Mouse (Mus musculus): Measurements from ENCODE around the gene AU021092. TPM values are rescaled to one million over a fixed set of nuclear protein-coding genes. Genes with fewer than 3 reads are reported as not detected.
"Not testable (repeated sequence)": the region's sequence is repeated elsewhere in the genome, so short reads cannot be mapped to it uniquely, and the experiment has no call there.

AU021092 gene
- total RNA-seq, 1 experiment, result 1.7 TPM

DNA sequence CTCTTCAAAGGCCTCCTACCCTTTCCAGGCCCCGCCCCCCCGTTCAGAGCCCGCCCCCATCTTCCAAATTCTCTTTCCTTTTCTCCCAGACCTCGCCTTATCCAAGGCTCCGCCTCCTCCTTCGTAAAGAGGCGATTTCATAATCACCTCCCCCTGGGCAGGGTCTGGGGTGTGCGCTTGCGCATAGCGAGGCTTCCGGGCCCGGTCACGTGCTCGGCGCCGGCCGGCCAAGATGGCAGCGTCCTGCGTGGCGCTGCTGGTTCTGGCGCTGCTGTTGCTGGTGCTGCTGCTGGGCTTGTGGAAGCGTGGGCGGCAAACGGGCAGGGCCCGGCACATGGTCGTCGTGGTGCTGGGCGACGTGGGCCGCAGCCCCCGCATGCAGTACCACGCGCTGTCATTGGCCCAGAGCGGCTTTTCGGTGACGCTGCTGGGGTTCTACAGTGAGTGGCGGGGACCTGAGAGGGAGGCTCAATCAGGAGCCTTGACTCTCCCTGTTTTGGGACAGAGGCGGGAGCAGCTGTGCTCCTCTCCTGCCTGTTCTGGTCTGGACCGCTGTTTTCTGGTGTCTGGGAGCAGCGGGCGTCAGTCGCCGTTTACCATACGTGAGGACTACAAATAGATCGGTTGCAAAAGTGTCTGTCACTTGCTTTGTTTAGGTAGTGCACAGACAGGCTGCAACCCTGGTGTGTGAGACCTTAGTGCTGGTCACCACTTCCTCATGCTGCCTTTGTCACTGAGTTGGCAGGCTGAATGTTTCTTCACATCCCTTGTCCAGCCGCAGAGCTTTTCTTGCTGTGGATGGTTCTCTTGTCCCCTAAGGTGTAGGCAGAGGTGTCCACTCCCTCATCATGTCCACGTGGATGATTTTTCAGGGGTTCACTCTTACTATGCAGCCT is 11.6 kb upstream of the AU021092 start, which contains the start of gene Alg1:
Alg1 (plus strand) TSS at position 204 of the 896 bp plus-strand sequence.
- Histone ChIP-seq H3K9ac (ENCODE audit: insufficient read depth, low read depth, low read length, poor library complexity, severe bottlenecking) (peak within 1 kb of the TSS; percentile 98), H3K36me3 (ENCODE audit: control insufficient read depth, insufficient read depth, low read length, poor library complexity, severe bottlenecking) (peaks cover 6% of the 10 kb centered on the region; the same call in 1 of the 2 replicates), H3K4me1 (ENCODE audit: control insufficient read depth in 2 of 2, insufficient read depth in 2 of 2, low read length in 2 of 2, poor library complexity in 1 of 2) (no peaks in the 10 kb centered on the region), H3K9me3 (ENCODE audit: control insufficient read depth, insufficient read depth, low read depth, low read length) (no peaks in the 10 kb centered on the region), H3K27ac (ENCODE audit: insufficient read depth, low read depth, low read length, poor library complexity, severe bottlenecking) (peak within 1 kb of the TSS; percentile 28; the same call in 1 of the 2 replicates), H3K4me3 (ENCODE audit: insufficient read depth in 1 of 2, low read depth in 1 of 2, low read length in 2 of 2, poor library complexity in 1 of 2, severe bottlenecking in 1 of 2) (peak within 1 kb of the TSS; percentile 90 to 98)
- TF ChIP-seq HCFC1 (IDR thresholded peaks at IDR 0.05; ENCODE audit: borderline replicate concordance, insufficient read depth, low read length) (no peak), ZC3H11A (IDR thresholded peaks at IDR 0.05; ENCODE audit: borderline replicate concordance, low read depth, low read length) (no peak), MAFK (IDR thresholded peaks at IDR 0.05; ENCODE audit: insufficient read depth, low read depth, low read length) (no peak), CHD2 (IDR thresholded peaks at IDR 0.05; ENCODE audit: low read depth, low read length) (no peak)
- in situ Hi-C loops (cut with MboI; ENCODE audit: low sequenced_read_pairs in 2 of 2, unreplicated experiment in 2 of 2), result no loop called here
- peak; percentile 96 for DNase-seq (ENCODE audit: low read depth, low spot score)

GRCm38 (mm10) chr16:5232982-5233381 is 10.9 kb upstream of the AU021092 start:
- no peaks in the 10 kb centered on the region for H3K4me1 ChIP-seq (ENCODE audit: control insufficient read depth in 2 of 2, insufficient read depth in 2 of 2, low read length in 2 of 2, poor library complexity in 1 of 2)
- H3K9ac ChIP-seq (ENCODE audit: insufficient read depth, low read depth, low read length, poor library complexity, severe bottlenecking), result no peak overlapping the region
- peaks cover 6% of the 10 kb centered on the region; the same call in 1 of the 2 replicates for H3K36me3 ChIP-seq (ENCODE audit: control insufficient read depth, insufficient read depth, low read length, poor library complexity, severe bottlenecking)
- no peak for DNase-seq (ENCODE audit: low read depth, low spot score)
- TF ChIP-seq HCFC1 (IDR thresholded peaks at IDR 0.05; ENCODE audit: borderline replicate concordance, insufficient read depth, low read length) (no peak), CHD2 (IDR thresholded peaks at IDR 0.05; ENCODE audit: low read depth, low read length) (no peak), ZC3H11A (IDR thresholded peaks at IDR 0.05; ENCODE audit: borderline replicate concordance, low read depth, low read length) (no peak)
- no peak overlapping the region for H3K27ac ChIP-seq (ENCODE audit: insufficient read depth, low read depth, low read length, poor library complexity, severe bottlenecking)
- no peak overlapping the region for H3K4me3 ChIP-seq (ENCODE audit: insufficient read depth in 1 of 2, low read depth in 1 of 2, low read length in 2 of 2, poor library complexity in 1 of 2, severe bottlenecking in 1 of 2)
- no peaks in the 10 kb centered on the region for H3K9me3 ChIP-seq (ENCODE audit: control insufficient read depth, insufficient read depth, low read depth, low read length)
- in situ Hi-C loops (cut with MboI; ENCODE audit: low sequenced_read_pairs in 2 of 2, unreplicated experiment in 2 of 2), result no loop called here

DNA sequence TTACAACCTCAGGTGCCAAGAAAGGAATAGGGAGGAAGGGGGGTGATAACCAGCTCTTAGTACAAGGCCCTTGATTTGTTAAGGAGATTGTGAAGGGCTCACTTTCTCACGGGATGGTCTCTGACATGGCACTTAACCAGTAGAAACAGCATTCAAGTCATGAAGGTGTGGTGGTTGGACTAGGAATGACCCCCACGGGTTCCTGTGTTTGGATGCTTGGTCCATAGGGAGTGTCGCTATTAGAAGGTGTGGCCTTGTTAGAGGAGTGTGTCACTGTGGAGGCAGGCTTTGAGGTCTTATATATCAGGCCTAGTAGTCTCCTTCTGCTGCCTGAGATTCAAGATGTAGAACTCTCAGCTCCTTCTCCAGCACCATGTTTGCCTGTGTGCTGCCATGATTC is 6.0 kb upstream of the AU021092 start:
- H3K9ac ChIP-seq (ENCODE audit: insufficient read depth, low read depth, low read length, poor library complexity, severe bottlenecking); DNase-seq (ENCODE audit: low read depth, low spot score); H3K4me1 ChIP-seq (ENCODE audit: control insufficient read depth in 2 of 2, insufficient read depth in 2 of 2, low read length in 2 of 2, poor library complexity in 1 of 2); in situ Hi-C loops (cut with MboI; ENCODE audit: low sequenced_read_pairs in 2 of 2, unreplicated experiment in 2 of 2); H3K36me3 ChIP-seq (ENCODE audit: control insufficient read depth, insufficient read depth, low read length, poor library complexity, severe bottlenecking); H3K9me3 ChIP-seq (ENCODE audit: control insufficient read depth, insufficient read depth, low read depth, low read length); H3K4me3 ChIP-seq (ENCODE audit: insufficient read depth in 1 of 2, low read depth in 1 of 2, low read length in 2 of 2, poor library complexity in 1 of 2, severe bottlenecking in 1 of 2); H3K27ac ChIP-seq (ENCODE audit: insufficient read depth, low read depth, low read length, poor library complexity, severe bottlenecking): not testable (repeated sequence)

DNA sequence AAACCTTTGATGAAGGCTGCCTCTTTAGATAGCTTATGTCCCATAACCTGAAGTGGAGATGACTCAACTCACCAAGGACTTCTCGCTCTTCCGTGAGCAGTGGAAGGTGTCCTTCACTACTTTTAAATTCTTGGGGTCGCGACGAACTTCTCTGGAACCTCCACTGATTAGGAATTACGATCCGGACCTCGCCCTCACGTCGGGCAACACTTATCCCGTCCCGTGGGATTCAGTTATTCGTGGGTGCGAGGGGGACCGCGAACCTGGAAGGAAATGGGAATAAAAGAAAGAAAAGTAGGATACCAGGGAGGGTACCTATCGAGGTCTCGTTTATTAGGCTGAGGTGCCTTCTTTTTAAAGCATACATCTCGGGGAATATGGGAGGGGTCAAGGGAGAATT is 5.4 kb upstream of the AU021092 start:
- H3K4me1 ChIP-seq (ENCODE audit: control insufficient read depth in 2 of 2, insufficient read depth in 2 of 2, low read length in 2 of 2, poor library complexity in 1 of 2); DNase-seq (ENCODE audit: low read depth, low spot score); H3K27ac ChIP-seq (ENCODE audit: insufficient read depth, low read depth, low read length, poor library complexity, severe bottlenecking); H3K9me3 ChIP-seq (ENCODE audit: control insufficient read depth, insufficient read depth, low read depth, low read length); H3K36me3 ChIP-seq (ENCODE audit: control insufficient read depth, insufficient read depth, low read length, poor library complexity, severe bottlenecking); H3K4me3 ChIP-seq (ENCODE audit: insufficient read depth in 1 of 2, low read depth in 1 of 2, low read length in 2 of 2, poor library complexity in 1 of 2, severe bottlenecking in 1 of 2); in situ Hi-C loops (cut with MboI; ENCODE audit: low sequenced_read_pairs in 2 of 2, unreplicated experiment in 2 of 2); H3K9ac ChIP-seq (ENCODE audit: insufficient read depth, low read depth, low read length, poor library complexity, severe bottlenecking): not testable (repeated sequence)

DNA sequence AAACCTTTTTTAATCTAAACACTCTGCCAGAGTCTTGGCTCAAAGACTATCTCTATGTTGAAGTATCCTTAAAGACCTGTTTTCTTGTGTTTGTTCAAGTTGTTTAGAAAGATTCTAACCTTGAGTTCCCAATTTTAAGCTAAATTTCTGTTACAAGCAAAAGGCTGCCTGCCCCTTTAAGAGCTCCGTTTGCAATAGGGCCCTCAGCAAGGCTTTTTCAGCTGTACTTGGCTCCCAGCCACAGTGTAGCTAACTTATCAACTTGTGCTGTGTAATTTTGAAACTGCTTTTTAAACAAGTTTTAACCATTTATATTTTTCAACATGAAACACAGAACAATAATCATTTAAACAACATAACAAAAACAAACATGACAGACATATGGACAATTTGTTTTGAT is 4.4 kb upstream of the AU021092 start:
- H3K4me1 ChIP-seq (ENCODE audit: control insufficient read depth in 2 of 2, insufficient read depth in 2 of 2, low read length in 2 of 2, poor library complexity in 1 of 2); DNase-seq (ENCODE audit: low read depth, low spot score); H3K9ac ChIP-seq (ENCODE audit: insufficient read depth, low read depth, low read length, poor library complexity, severe bottlenecking); H3K9me3 ChIP-seq (ENCODE audit: control insufficient read depth, insufficient read depth, low read depth, low read length); H3K36me3 ChIP-seq (ENCODE audit: control insufficient read depth, insufficient read depth, low read length, poor library complexity, severe bottlenecking); H3K4me3 ChIP-seq (ENCODE audit: insufficient read depth in 1 of 2, low read depth in 1 of 2, low read length in 2 of 2, poor library complexity in 1 of 2, severe bottlenecking in 1 of 2); H3K27ac ChIP-seq (ENCODE audit: insufficient read depth, low read depth, low read length, poor library complexity, severe bottlenecking); in situ Hi-C loops (cut with MboI; ENCODE audit: low sequenced_read_pairs in 2 of 2, unreplicated experiment in 2 of 2): not testable (repeated sequence)

Measured in ES-E14 (cell line).